Mouse (Mus musculus) spleen, postnatal 0 days (tissue): ENCODE data around the gene Traf3ip2. TPM values are rescaled to one million over a fixed set of nuclear protein-coding genes. Genes with fewer than 3 reads are reported as not detected.

Source experiments
- polyA plus RNA-seq: library from polyadenylated mRNA; unstranded; fragments of >200 nt; fragmentation: Nextera tagmentation; extraction: Ambion mirVana; gene quantifications from 2 replicates; pipeline ENCODE4 v1.2.1, GENCODE M21; 2015

Gene Traf3ip2
- 5.8 and 7.0 TPM in 2 replicates for polyA plus RNA-seq

GRCm38 (mm10) chr10:39612633-39612988 is at the start of gene Traf3ip2:
TSS of gene Traf3ip2 (plus strand) at chr10:39612934.

Other genes starting within 250 kb of the Traf3ip2 start
- gene Fyn, start 244.1 kb upstream of the Traf3ip2 start, polyA plus RNA-seq: 11.2 and 11.3 TPM in 2 replicates
- gene Rev3l, start 119.2 kb downstream of the Traf3ip2 start, polyA plus RNA-seq: 5.7 and 7.9 TPM in 2 replicates